Mouse (Mus musculus): ENCODE data around the gene Clk2.
A peak's percentile ranks its signal among the peaks of the same experiment; 100 is the strongest.

Gene Clk2

DNA sequence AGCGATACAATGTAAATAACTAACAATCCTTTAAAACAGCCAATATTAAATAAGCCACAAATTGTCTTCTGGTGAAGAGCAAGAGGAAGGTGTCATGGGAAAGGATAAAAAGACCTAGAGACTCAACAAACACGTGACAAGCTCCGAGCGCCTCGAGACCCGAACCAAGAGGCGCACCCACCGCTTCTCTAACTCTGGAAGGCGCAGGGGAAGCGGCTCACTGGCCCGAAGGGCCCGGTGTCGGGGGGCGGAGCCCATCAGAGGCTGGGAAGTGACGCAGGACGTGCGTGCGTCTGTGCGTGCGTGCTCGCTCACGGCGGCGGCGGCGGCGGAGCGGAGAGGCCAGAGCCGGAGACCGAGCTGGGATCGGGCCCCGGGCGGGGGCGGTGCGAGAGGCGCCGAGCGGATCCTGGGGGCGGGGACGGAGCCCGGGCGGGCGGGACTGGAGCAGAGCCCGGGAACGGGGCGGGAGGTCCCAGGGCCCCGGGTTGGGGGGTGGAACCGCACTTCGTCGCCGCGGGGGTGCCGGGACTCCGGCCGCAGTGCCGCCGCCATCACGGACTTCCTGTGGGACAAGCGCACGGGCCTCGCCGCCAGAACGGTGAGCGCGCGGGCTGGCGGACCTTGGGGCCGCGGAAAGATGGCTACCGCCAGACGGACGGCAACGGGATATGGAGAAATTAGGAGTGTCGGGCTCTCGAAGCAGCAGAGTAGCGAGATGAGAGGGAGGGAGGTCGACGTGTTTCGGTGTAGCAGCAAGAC, at the start of gene Clk2:
Gene Clk2 (plus strand): TSS at position 290 of the 762 bp plus-strand sequence.
- peak; percentile 96 to 98 for DNase-seq (ENCODE audit: inconsistent age in 2 of 2, low spot score in 1 of 2)

DNA sequence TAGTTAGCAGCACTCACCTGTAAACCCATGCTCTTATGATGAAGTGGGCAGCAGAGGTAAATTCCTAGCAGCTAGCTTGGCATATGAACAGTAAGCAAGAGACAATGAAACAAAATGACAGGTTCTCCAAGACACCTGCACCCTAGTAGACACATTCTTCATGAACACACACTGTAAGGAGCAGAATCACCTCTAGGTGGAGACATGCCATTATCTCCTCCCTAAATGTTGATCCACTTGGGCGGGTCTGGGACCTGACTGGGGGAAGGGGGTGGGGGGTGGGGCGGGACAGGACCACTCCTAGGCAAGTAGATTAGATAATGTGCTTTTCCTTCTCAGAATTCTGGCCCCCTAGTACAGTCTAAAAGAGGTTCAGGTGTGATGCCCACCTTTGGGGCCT, 49.1 kb upstream of the Clk2 start:
- peak in 1 of 2 experiments; percentile 76 for DNase-seq (ENCODE audit: inconsistent age in 2 of 2, low spot score in 1 of 2)

DNA sequence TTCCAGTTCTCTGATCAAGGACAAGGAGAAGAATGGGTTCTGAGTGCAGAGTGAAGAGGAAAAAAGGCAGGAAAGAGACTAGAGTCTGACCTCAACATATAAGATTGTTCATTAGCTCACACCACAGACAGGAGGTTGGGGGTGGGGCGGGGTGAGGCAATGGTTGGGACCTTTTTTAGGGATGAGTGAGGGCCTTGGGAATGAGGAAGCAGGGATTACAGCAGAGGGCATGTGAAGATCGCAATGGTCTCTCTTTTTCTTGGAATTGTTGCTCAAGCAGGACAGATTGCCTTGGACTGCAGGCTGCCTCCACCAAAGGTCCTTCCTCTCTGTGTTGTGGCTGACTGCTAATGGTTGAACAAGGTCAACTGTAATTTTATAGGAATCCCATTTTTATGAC, 41.3 kb upstream of the Clk2 start:
- DNase-seq (ENCODE audit: inconsistent age in 2 of 2, low spot score in 1 of 2) = peak; percentile 72 to 93

DNA sequence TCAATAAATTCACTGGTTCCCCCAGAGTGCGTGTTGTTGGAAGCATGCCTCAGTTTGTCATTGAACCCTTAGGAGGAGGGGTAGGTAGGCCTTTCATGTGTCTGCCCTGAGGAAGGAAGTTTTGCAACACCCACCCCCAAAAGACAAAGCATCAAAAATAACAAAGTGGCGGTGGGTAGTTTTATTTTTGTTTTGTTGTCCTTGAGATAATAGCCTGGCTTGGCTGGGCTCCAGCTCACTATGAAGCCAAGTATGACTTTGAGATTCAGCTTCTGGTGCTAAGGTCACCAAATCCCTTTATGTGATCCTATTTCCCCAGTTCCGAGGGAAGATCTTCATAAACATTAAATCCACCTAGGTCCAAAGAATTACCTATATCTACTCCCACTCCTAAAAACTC, 40.4 kb upstream of the Clk2 start:
- DNase-seq (ENCODE audit: inconsistent age in 2 of 2, low spot score in 1 of 2) = peak; percentile 54 to 81

DNA sequence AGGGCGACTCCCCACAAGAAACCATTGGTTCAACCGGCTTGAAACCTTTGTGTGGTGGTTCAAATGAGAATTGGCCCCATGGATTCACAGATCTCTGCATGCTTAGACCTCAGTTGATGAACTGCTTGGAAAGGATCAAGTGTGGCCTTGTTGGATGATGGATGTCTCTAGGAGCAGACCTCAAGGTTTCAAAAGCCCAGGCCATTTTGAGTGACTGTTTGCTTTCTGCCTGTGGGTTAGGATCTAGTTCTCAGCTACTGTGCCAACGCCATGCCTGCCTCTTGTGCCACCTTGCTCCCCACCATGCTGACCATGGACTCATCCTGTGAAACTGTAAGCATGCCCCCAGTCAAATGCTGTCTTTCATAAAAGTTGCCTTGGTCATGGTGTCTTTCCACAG, 38.6 kb upstream of the Clk2 start:
- peak in 1 of 2 experiments; percentile 84 for DNase-seq (ENCODE audit: inconsistent age in 2 of 2, low spot score in 1 of 2)

DNA sequence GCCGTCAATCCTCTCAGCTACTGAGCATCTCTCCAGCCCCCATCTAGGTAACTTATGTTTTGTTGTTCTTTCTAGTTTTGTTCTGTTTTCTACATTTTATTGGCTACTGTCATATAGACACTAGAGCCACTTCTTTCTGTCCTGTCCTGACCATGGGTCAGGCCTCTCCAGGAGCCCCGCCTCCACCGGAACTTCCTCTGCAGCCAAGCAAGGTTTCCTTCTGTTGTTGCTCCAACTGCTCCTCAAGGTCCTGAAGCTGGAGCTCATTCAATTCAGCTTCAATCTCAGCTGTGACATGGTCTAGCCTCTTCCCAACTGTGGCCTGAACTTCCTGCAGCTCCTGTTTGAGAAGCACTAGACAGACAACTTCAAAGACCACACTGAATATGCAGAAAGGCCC, 34.7 kb upstream of the Clk2 start:
- DNase-seq (ENCODE audit: inconsistent age in 2 of 2, low spot score in 1 of 2) = peak in 1 of 2 experiments; percentile 62

DNA sequence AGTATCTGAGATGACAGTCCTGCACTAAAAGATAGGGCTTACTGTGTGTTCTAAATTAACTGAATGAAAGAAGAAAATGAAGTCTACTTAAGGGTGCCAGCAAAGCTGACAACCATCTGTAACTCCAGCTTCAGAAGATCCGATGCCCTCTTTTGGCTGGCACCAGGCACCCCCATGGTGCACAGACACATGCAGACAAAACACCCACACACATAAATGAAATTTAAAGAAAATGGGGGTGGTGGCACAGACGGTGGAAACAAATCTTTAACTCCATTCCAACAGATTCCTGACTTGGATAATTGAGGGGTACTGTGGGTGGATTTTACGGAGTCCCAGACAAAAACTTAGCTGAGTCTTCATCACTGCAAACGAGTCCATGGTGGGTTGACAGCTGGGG, 32.8 kb upstream of the Clk2 start:
- no peak for DNase-seq (ENCODE audit: inconsistent age in 2 of 2, low spot score in 1 of 2)

DNA sequence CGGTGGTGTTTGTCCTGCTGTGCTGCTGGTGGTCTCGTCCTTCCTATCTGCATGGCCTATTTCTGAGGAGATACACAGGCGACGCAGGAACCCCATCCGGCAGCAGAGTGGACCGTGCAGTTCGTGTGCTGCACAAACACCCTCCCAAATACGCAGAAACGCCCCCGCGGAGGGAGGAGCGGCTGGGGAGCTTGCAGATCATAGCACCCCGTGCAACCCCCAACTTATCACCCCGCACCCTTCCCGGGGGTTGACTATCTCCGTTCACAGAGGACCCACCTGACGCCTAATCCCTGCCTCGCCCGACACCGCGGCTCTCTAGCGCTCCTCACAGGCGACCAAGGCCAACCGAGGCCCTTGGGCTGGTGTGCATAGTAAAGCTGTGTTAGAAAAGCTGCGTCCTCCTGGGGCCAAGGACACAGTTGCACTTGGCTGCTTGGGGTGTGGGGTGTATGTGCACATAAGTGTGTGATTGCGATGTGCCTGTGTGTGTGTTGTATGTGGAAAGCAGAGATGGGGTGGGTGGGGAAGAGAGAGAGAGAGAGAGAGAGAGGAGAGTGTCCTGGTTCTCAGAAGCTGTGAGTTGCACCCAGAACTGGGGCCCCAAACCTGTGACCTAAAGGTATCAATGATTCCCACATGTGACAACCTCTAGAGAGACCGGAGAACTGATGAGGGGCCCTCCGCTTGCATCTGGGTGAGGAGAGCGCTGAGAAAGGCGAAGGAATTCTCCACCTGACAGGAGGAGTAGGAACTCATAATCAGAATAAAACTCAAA, 32.1 kb upstream of the Clk2 start:
- peak; percentile 61 to 87 for DNase-seq (ENCODE audit: inconsistent age in 2 of 2, low spot score in 1 of 2)

DNA sequence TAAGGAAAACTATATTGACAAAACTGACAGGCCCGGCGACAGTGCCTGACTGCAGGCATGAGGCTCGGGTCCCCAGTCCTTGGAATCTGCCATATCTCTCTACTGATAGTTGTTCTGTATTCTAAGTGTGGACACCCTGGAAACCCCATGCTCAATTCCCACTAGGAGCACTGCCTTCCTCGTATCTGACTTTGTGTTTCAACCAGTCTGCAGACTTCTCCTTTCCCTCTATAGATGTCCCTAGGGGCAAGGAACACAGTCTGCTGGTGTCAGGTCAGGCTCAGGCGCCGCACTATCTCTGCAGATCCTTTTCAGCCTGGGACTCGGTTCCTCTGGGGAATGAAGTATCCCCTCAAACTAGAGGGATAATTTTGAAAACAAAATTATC, 31.5 kb upstream of the Clk2 start:
- DNase-seq (ENCODE audit: inconsistent age in 2 of 2, low spot score in 1 of 2) = no peak

DNA sequence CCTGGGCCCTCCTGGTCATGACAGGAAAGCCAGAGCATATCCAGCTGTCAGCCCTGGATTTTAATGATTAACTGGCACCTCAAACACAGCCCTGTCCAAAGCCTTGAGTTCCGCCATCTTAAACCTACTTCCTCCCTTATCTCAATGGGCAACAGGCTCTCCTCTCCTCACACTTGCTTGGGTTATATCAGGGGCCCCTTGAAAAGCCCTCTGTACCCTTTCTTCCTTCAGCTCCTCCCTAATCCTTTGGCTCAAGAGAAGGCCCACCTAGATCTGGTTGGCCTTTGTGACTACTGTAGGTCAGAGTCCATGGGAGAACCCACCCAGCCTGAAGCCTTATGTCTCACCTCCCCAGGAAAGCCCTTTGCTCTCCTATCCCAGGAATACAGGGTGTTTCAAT, 30.8 kb upstream of the Clk2 start:
- DNase-seq (ENCODE audit: inconsistent age in 2 of 2, low spot score in 1 of 2) = no peak

DNA sequence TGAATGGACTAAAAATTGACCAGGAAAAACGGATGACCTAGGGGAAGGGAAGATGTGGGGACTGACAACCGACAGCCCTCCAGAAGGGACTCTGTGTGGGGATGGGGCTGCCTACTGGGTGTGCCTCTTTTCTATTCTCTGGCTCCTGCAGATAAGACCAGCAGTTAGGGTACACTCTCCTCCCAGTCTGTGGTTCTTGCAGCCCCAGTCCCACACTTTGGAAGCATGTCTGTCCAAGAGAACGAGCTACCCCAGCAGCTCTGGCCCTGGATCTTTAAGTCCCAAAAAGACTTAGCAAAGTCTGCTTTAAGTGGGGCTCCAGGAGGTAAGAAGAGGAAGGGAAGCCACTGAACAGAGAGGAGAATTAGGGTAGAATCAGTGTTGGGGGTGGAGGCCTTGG, 28.6 kb upstream of the Clk2 start, which contains the start of gene Pklr:
Gene Pklr (plus strand): TSS at position 185 of the 400 bp plus-strand sequence.
- DNase-seq (ENCODE audit: inconsistent age in 2 of 2, low spot score in 1 of 2) = no peak

DNA sequence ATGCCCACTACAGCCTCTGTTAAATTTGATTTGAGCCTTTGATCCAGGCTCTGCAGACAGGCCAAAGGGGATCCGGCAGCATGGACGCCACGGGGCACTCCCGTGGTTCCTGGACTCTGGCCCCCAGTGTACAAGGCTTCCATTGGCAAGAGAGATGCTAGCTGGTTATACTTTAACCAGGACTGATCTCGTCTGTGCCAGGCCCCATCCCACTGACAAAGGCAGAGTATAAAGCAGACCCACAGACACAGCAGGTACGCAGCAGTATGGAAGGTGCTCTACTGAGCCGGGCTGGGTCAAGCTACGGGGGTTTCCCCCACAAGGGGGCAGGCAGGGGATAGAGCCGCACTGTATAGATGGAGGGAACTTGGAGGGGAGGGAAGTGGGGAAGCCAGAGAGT, 28.2 kb upstream of the Clk2 start:
- DNase-seq (ENCODE audit: inconsistent age in 2 of 2, low spot score in 1 of 2) = no peak

DNA sequence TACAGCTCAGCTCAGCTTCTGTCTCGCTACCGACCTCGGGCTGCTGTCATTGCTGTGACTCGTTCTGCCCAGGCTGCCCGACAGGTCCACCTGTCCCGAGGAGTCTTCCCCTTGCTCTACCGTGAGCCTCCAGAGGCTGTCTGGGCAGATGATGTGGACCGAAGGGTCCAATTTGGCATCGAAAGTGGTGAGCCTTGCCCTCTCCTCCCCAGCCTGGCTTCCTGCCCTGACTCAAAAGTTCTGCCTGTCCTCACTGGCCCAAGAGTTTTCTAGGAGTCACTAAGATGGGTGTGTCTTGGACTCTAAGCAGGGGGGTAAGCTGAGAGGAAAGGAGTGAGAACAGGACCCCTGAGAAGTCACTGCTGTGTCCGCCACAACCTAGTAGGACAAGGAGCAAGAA, 19.8 kb upstream of the Clk2 start:
- no peak for DNase-seq (ENCODE audit: inconsistent age in 2 of 2, low spot score in 1 of 2)

DNA sequence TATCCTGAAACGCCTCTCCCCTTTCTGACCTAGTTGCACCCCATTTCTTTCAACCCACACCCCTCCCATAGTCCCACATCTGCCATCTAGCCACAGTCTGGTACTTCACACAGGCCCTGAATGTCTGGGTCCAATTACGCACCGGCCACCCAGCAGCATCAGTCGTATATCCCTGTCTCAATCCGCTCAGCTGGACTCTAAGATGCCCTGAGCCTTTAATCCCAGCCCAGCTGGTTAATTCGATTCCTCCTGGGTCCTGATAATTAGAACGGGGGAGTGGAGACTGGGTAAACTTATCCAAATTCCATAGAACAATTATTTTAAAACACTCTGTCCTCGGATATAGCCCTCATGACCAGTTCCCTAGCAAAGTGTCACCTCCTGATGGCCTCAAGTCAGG, 19.0 kb upstream of the Clk2 start:
- DNase-seq (ENCODE audit: inconsistent age in 2 of 2, low spot score in 1 of 2) = no peak

DNA sequence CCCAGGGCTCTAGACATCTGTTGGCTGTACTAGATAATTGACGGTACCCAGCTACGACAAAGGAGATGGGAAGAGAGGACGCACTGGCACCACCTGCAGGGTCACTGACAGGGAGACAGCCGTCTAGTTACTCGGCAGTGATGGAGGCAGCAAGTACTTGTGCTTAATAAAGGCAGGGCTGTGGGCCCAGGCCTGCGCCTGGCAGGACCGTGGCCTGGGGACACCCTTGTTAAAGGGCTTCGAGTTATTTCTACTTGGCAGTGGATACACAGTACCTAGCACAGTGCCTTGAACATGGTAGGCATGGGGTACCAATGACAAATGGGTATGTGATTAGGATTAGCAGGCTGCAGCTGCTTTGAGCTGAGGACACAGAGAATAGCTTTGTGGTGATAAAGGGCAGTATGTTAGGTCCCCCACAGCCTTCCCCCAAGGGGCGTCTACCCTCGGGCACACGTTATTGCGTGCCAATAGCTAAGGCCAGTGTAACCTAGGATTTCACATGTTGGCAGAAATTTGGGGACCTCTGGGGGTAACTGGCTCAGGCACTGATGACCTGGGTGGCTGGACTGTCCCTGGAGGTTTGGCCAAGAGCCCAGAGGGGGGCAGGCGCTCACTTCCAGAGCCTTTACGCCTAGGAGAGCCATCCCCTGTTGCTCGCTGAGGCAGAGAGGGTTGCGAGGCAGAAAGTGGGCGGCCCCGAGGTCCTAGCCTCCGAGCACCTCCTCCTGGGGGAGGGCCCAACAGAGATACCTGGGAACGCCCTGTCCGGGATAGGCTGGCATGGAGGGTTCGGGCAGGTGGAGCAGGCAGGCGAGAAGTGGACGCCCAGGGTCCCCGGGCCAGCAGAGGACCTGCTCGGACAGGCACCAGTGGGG, 17.3 kb upstream of the Clk2 start:
- DNase-seq (ENCODE audit: inconsistent age in 2 of 2, low spot score in 1 of 2) = peak in 1 of 2 experiments; percentile 63

DNA sequence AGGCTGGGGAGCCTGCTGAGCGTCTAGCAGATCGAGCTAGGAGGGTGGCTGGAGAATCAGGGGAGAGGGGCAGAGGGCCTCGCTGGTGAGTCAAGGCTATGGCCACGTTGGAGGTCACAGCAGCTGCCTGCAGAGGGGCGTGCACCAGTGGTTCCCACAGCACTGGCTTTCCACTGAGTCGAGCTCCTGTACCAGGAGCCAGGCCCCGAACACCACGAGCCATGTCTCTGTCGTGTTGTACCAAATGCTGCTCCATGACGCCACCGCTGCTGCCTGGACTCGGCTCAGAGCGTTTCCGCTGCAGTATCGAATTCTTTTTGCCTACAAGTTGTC, 16.6 kb upstream of the Clk2 start:
- DNase-seq (ENCODE audit: inconsistent age in 2 of 2, low spot score in 1 of 2) = no peak

DNA sequence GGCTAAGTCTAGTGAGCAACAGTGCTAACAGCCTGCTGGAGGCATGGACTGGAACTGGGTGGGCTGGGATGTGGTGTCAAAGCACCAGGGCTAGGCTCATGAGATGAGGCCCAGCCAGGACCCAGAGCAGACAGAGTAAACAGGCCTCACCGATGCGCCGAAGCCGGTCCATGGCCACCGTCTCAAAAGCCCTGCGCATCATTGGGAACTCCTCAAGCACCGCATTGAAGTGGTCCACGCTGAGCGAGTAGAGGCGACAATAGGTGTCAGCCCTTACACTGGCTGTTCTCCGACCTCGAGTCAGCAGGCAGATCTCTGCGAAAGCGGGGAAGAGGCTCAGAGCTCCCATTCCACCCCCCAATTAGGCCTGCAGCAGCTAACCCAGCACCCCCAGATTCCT, 16.0 kb upstream of the Clk2 start:
- DNase-seq (ENCODE audit: inconsistent age in 2 of 2, low spot score in 1 of 2) = no peak

DNA sequence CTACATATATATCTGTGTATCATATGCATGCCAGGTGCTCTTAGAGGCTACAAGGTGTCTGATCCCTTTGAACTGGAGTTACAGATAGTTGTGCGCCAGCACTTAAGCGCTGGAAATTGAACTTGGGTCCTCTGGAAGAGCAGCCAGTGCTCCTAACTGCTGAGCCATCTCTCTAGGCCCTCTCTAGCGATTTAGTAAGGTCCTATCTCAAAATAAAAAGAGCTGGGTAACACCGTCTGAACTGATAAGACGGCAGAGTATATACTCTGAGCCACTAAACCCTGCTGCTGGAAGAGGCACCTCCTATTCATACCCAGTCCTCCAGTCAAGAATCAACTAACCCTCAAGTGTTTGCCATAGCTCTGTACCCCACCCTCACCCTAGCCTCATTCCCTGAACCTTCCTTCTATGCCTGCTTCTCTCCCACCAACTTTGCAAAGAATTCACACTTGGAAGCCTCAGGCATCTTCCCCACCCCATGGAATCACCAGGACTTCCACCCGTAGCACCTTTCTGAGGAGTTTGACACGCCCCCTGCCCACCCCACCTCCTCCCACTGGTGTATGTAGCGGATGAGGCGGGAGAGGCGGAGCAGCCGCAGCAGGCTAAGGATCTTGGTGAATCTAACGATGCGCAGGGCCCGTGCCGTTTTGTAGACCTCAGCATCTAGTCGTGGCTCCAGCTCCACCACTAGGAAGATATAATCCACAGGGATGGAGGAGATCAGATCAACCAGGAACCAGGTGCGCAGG, 12.3 kb upstream of the Clk2 start:
- DNase-seq (ENCODE audit: inconsistent age in 2 of 2, low spot score in 1 of 2) = no peak

DNA sequence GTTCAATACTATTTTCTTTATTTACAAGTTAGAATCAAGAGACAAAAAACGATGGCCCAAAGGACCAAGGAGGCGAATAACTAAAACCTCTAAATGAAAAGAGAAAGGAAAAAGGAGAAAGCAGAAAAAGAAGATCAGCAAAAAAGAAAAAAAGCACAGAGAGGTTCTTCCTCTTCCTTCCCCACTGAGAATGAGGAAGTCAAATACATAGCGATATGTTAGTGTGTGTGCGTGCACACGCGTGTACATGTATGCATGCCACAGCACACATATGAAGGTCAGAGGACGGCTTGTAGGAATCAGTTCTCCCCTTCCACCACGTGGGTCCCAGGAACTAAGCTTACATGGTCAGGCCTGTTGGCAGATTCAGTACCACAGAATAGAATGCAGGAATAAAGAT, 7.6 kb upstream of the Clk2 start:
- DNase-seq (ENCODE audit: inconsistent age in 2 of 2, low spot score in 1 of 2) = no peak

DNA sequence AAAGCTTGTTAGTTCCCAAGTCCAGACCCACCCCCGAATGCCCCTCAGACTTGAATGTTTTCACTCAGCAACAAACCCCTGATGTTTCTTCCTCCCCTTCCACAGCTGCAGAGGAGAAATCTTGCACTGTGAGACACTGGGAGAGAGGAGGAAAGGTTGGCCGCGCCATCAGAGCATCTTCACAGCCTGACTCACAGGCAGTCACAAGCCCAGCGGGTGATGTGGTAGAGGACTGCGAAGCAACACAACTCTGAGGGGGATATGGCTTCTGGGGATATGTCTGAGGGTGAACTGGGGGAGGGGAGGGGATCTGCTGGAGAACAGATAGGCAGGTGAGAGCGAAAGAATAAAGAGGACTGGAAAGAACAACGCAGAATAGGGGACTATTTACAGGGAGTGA, 5.9 kb upstream of the Clk2 start:
- DNase-seq (ENCODE audit: inconsistent age in 2 of 2, low spot score in 1 of 2) = no peak

DNA sequence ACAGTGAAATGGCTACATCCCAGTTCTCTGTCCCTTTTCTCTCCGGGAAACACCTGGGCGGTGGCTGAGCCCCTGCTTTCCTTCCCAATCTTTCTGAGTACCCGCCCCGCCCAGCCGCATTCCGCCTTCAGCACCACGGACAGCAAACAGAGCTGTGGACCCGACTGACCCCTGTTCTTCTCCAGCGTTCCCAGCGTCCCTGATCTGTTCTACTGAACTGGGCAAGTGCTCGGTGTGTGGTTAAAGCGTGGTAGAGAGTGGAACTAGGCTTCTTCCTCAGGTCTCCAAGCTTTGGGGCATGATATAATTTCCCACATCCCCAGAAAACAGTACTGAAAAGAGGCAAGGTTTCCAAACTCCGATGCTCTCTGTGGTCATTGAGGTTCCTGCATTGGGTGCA, 5.4 kb upstream of the Clk2 start:
- peak; percentile 65 to 90 for DNase-seq (ENCODE audit: inconsistent age in 2 of 2, low spot score in 1 of 2)
